Mouse (Mus musculus): ENCODE measurements around the gene Lrrc36. TPM values are rescaled to one million over a fixed set of nuclear protein-coding genes. Genes with fewer than 3 reads are reported as not detected.

The Lrrc36 gene
- polyA plus RNA-seq (2012; rRNA removed) = 1.8 and 2.3 TPM in 2 replicates

DNA sequence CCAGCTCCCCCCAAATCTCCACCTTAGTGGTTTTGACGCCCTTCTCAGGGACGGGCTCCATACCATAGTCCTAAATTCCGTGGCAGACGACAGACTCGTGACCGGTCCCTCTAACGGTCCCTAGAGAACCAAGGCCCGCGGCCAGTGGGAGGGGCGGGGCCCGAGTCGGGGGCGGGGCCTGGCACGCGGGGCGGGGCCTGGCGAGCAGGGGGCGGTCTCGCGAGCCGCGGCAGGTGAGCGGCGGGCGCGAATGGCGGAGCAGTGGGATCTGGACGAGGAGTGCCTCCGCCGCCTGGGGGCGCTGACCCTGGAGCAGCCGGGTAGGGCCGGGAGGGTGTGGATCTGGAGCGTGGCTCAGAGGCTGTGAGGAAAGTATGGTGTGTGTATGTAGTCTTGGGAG lies at the start of gene Lrrc36, which contains the start of gene Kctd19:
TSS of gene Lrrc36 (plus strand) at position 181 of the 400 bp plus-strand sequence.
TSS of gene Kctd19 (minus strand) at position 112 of the 400 bp plus-strand sequence.
- no peak for DNase-seq (ENCODE audit: low read depth)

DNA sequence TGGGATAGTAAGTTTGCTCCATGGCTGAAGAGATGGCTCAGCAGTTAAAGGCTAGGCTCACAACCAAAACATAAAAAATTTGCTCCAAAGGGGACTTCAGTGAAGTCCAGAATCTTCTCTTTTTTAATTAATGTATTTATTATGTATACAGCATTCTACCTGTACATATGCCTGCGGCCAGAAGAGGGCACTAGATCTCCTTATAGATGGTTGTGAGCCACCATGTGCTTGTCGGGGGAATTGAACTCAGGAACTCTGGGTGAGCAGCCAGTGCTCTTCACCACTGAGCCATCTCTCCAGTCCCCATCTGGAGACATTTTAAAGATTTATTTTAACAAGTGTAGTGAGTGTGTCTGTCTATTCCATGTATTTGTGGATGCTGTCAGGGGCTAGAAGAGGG lies 46.3 kb upstream of the Lrrc36 start:
- no peak for DNase-seq (ENCODE audit: low read depth)

GRCm38 (mm10) chr8:105372473-105372872 lies 40.9 kb upstream of the Lrrc36 start:
- no peak for DNase-seq (ENCODE audit: low read depth)

- DNase-seq (ENCODE audit: low read depth) = no peak
These were observed 40.3 kb upstream of the Lrrc36 start, which contains the start of gene Plekhg4 for GRCm38 (mm10) chr8:105373032-105373431. TSS of gene Plekhg4 (plus strand) at chr8:105373274.

DNA sequence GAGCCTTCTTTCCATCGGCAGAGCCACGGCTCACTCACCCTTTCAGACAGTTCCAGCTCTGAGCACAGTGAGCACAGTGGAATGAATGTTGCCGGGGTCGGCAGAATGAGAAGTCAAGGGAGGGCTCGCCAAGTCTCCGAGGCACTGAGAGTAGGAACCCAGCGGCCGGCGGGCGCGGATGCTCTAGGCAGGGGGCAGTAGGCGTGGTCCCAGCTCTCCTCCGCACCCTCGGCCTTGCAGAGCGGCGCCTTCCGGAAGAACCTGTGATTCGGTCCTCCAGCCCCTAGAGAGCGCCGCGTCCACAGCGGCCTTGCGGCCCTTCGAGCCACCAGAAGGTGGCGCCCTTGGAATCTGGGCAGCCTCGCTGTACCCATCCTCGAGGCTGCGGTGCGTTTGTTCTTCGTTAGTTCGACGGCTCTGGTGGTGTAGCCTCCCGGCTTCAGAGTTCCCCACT lies 38.8 kb upstream of the Lrrc36 start:
- DNase-seq (ENCODE audit: low read depth) = no peak

GRCm38 (mm10) chr8:105378673-105379072 lies 34.7 kb upstream of the Lrrc36 start:
- no peak for DNase-seq (ENCODE audit: low read depth)

GRCm38 (mm10) chr8:105380308-105380707 lies 33.1 kb upstream of the Lrrc36 start:
- no peak for DNase-seq (ENCODE audit: low read depth)

GRCm38 (mm10) chr8:105384070-105384469 lies 29.3 kb upstream of the Lrrc36 start:
- DNase-seq (ENCODE audit: low read depth) = no peak

- DNase-seq (ENCODE audit: low read depth) = no peak
These were observed 26.2 kb upstream of the Lrrc36 start for GRCm38 (mm10) chr8:105387151-105387550.

GRCm38 (mm10) chr8:105389096-105389495 lies 24.3 kb upstream of the Lrrc36 start:
- no peak for DNase-seq (ENCODE audit: low read depth)

GRCm38 (mm10) chr8:105393089-105393787 lies 20.1 kb upstream of the Lrrc36 start:
- DNase-seq (ENCODE audit: low read depth) = no peak

- DNase-seq (ENCODE audit: low read depth) = peak; percentile 54
These were observed 19.5 kb upstream of the Lrrc36 start for GRCm38 (mm10) chr8:105393915-105394314.

DNA sequence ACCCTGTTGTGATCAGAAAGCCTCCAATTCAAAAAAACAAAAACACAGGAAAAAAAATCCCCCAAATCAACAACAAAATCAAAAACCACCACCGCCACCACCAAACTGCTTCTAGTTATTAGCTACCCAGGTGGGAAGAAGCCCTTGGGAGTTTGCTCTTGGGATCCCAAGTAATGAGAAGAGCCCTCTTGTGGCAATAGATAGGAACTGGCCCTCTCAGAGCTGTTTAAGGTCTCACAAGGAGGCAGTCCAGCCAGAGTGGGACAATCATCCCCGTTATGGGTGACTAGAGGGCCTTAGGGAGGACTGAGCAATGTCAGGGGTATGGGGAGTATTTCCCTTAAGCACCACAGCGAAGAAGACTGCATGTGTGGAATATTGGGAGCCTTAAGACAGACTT lies 15.6 kb upstream of the Lrrc36 start:
- no peak for DNase-seq (ENCODE audit: low read depth)

- DNase-seq (ENCODE audit: low read depth) = no peak
These were observed 13.4 kb upstream of the Lrrc36 start for GRCm38 (mm10) chr8:105400016-105400415.

GRCm38 (mm10) chr8:105403467-105403866 lies 9.9 kb upstream of the Lrrc36 start:
- no peak for DNase-seq (ENCODE audit: low read depth)

- no peak for DNase-seq (ENCODE audit: low read depth)
These were observed 8.9 kb upstream of the Lrrc36 start for GRCm38 (mm10) chr8:105404496-105404895.

- DNase-seq (ENCODE audit: low read depth) = no peak
These were observed 7.0 kb upstream of the Lrrc36 start for GRCm38 (mm10) chr8:105406416-105406815.

DNA sequence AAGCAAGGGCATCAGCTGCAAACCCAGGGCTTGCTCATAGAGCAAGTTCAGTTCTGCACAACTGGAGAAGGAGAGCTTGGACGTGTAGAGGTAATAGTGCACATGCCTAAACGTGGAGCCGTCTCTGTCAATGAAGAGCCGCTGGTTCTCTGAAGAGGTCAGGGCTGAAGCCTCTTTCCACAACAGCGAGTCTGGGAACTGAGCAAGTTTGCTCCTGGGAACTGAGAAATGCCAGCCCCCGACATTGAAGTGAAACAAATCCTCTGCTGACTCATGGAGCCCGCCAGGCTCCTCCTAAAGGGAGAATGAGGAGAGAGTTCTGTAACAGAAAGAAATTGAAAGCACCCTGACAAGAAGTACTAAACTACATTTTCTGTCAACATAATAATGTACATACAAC lies 5.0 kb upstream of the Lrrc36 start:
- DNase-seq (ENCODE audit: low read depth) = no peak

- DNase-seq (ENCODE audit: low read depth) = no peak
These were observed 3.4 kb upstream of the Lrrc36 start for GRCm38 (mm10) chr8:105409947-105410346.

DNA sequence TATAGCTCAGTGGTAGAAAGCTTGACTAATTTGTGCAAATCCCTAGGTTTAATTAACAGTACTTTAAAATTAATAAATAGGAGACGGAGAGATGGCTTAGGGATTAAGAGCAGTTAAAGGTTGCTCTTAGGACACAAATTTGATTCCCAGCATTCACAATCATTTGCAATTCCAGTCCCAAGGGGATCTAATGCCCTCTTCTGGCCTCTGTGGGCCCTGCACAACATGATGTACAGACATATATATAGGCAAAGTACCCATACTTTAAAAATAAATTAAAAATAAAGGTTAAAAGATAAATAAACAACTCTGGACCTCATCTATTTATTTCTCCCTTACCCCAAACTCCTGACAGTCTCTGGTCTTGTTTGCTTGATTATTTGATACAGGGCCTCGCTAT lies 5.6 kb downstream of the Lrrc36 start:
- DNase-seq (ENCODE audit: low read depth) = no peak

DNA sequence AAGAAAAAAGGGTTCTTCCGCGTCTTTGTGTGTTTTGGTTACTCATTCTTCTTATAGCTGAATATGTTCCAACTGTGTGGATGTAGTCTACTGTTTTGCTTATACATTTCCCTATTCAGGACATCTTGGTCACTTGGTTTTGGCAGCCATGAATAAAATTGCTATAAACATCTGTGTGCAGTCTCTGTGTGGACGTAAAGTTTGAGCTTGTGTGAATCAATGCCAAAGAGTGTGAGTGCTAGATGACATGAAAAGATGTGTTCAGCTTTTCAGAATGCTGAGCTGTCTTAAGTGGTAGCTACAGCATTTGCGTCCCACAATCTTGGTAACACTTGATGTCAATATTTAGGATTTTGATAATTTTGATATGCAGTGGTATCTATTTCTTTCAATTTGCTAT lies 6.4 kb downstream of the Lrrc36 start:
- DNase-seq (ENCODE audit: low read depth) = no peak

DNA sequence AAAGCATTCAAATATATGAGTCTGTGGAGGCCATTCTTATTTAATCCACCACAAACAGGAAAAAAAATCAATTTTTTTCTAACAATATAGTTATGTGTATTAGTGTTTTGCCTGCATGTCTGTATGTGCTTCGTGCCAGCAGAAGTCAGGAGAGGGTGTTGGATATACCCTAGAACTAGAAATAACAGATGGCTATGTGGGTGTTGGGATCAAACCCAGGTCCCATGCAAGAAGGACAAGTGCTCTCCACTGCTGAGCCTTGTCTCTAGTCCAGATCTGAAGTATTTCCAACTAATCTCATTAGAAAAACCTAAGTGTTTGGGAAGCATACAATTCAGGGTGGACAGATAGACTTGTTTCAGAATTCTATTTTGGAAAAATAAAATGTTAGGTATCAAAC lies 8.6 kb downstream of the Lrrc36 start:
- DNase-seq (ENCODE audit: low read depth) = no peak

- DNase-seq (ENCODE audit: low read depth) = no peak
These were observed 13.5 kb downstream of the Lrrc36 start for GRCm38 (mm10) chr8:105426878-105427277.
